Mouse (Mus musculus) cortical plate, adult 2 months (tissue): Measurements from ENCODE around the gene F2rl2. TPM values are rescaled to one million over a fixed set of nuclear protein-coding genes. Genes with fewer than 3 reads are reported as not detected.

ENCODE experiments used
- H3K27ac ChIP-seq: fragments of 200-500 bp; 2 replicates; pipeline ENCODE4 v1.5.1; 2012; ENCODE audit warnings: low read length, control low read depth, inconsistent platforms; ENCODE audit not compliant: insufficient read depth
- H3K4me1 ChIP-seq: fragments of 200-500 bp; 2 replicates; pipeline ENCODE4 v1.6.1; 2011; ENCODE audit warnings: low read length; ENCODE audit not compliant: control insufficient read depth, insufficient read depth
- H3K4me3 ChIP-seq: fragments of 200-500 bp; 2 replicates; pipeline ENCODE4 v1.5.1; 2011; ENCODE audit warnings: mild to moderate bottlenecking, low read length, control low read depth; ENCODE audit not compliant: insufficient read depth
- CTCF ChIP-seq: fragments of 200-500 bp; IDR thresholded peaks from 2 replicates; pipeline ENCODE4 v1.5.1; 2011; ENCODE audit warnings: mild to moderate bottlenecking, control low read depth, low read length; ENCODE audit not compliant: insufficient read depth; ENCODE audit errors: extremely low read depth
- POLR2A ChIP-seq: fragments of 200-500 bp; IDR thresholded peaks from 2 replicates; pipeline ENCODE4 v1.6.1; 2011; ENCODE audit warnings: mild to moderate bottlenecking, low read length, control low read depth; ENCODE audit not compliant: insufficient read depth; ENCODE audit errors: extremely low read depth
- polyA plus RNA-seq: library from polyadenylated mRNA; depleted of rRNA; stranded (reverse); fragments of >200 nt; gene quantifications from 2 replicates; pipeline ENCODE4 v1.2.3, GENCODE M21; 2012; rRNA removed

F2rl2 gene
- polyA plus RNA-seq, result 0.92 and 1.1 TPM in 2 replicates

GRCm38 (mm10) chr13:95696654-95697163 lies at the start of gene F2rl2:
Gene F2rl2, plus strand, starts transcription at chr13:95696853.
- no peak within 1 kb of the TSS for H3K4me3 ChIP-seq
- H3K4me1 ChIP-seq, result peaks cover 2% of the 10 kb centered on the region
- TF ChIP-seq CTCF (no peak), POLR2A (no peak)
- no peak within 1 kb of the TSS for H3K27ac ChIP-seq

GRCm38 (mm10) chr13:95647248-95647647 lies 49.4 kb upstream of the F2rl2 start:
- H3K27ac ChIP-seq, result no peak overlapping the region
- no peak overlapping the region for H3K4me3 ChIP-seq
- no peak for TF ChIP-seq POLR2A
- no peak for TF ChIP-seq CTCF
- no peaks in the 10 kb centered on the region for H3K4me1 ChIP-seq

- no peak overlapping the region for H3K4me3 ChIP-seq
- TF ChIP-seq POLR2A (no peak), CTCF (no peak)
- no peak overlapping the region for H3K27ac ChIP-seq
- H3K4me1 ChIP-seq, result no peaks in the 10 kb centered on the region
Measured at GRCm38 (mm10) chr13:95649941-95650340, 46.7 kb upstream of the F2rl2 start.

- no peak overlapping the region for H3K4me3 ChIP-seq
- H3K27ac ChIP-seq, result no peak overlapping the region
- H3K4me1 ChIP-seq, result no peaks in the 10 kb centered on the region
- TF ChIP-seq POLR2A, result no peak
- TF ChIP-seq CTCF, result no peak
Measured at GRCm38 (mm10) chr13:95651870-95652668, 44.6 kb upstream of the F2rl2 start.

GRCm38 (mm10) chr13:95653696-95654095 lies 43.0 kb upstream of the F2rl2 start:
- TF ChIP-seq CTCF (no peak), POLR2A (no peak)

GRCm38 (mm10) chr13:95655284-95655683 lies 41.4 kb upstream of the F2rl2 start:
- H3K4me1 ChIP-seq, result no peaks in the 10 kb centered on the region
- TF ChIP-seq POLR2A (no peak), CTCF (no peak)
- H3K27ac ChIP-seq, result no peak overlapping the region
- H3K4me3 ChIP-seq, result no peak overlapping the region

More at GRCm38 (mm10) chr13:95653696-95654095, 43.0 kb upstream of the F2rl2 start:
- Histone ChIP-seq H3K27ac (no peak overlapping the region), H3K4me3 (no peak overlapping the region), H3K4me1 (no peaks in the 10 kb centered on the region)

GRCm38 (mm10) chr13:95657171-95657570 lies 39.5 kb upstream of the F2rl2 start:
- Histone ChIP-seq H3K4me3 (no peak overlapping the region), H3K27ac (no peak overlapping the region), H3K4me1 (no peaks in the 10 kb centered on the region)
- no peak for TF ChIP-seq CTCF
- TF ChIP-seq POLR2A, result no peak

- H3K27ac ChIP-seq, result no peak overlapping the region
- TF ChIP-seq CTCF, result no peak
- no peak for TF ChIP-seq POLR2A
Measured at GRCm38 (mm10) chr13:95659432-95659831, 37.2 kb upstream of the F2rl2 start.

GRCm38 (mm10) chr13:95663834-95664233 lies 32.8 kb upstream of the F2rl2 start:
- Histone ChIP-seq H3K4me3 (no peak overlapping the region), H3K27ac (no peak overlapping the region), H3K4me1 (no peaks in the 10 kb centered on the region)
- no peak for TF ChIP-seq POLR2A
- TF ChIP-seq CTCF, result no peak

More at GRCm38 (mm10) chr13:95659432-95659831, 37.2 kb upstream of the F2rl2 start:
- no peaks in the 10 kb centered on the region for H3K4me1 ChIP-seq
- H3K4me3 ChIP-seq, result no peak overlapping the region

GRCm38 (mm10) chr13:95665644-95666356 lies 30.9 kb upstream of the F2rl2 start:
- Histone ChIP-seq H3K27ac (no peak overlapping the region), H3K4me1 (no peaks in the 10 kb centered on the region), H3K4me3 (no peak overlapping the region)
- TF ChIP-seq CTCF, result no peak
